Mouse (Mus musculus) E14TG2a.4 (cell line): Measurements from ENCODE around the gene Wfikkn1.
A peak's percentile ranks its signal among the peaks of the same experiment; 100 is the strongest.

Experiments used
- H3K27me3 ChIP-seq: 2 replicates; pipeline ENCODE4 v1.6.1; 2014; ENCODE audit warnings: low read length, control low read depth; ENCODE audit not compliant: insufficient read depth
- H3K36me3 ChIP-seq: 2 replicates; pipeline ENCODE4 v1.6.1; 2014; ENCODE audit warnings: low read length, control low read depth; ENCODE audit not compliant: insufficient read depth
- H3K4me1 ChIP-seq: replicated peaks from 2 replicates; pipeline ENCODE4 v1.6.1; 2014; ENCODE audit warnings: low read depth, low read length, control low read depth
- H3K4me3 ChIP-seq: replicated peaks from 2 replicates; pipeline ENCODE4 v1.5.1; 2014; ENCODE audit warnings: mild to moderate bottlenecking, low read length
- H3K9me3 ChIP-seq: 2 replicates; pipeline ENCODE4 v1.6.1; 2014; ENCODE audit warnings: low read length, control low read depth
- CTCF ChIP-seq: conservative IDR thresholded peaks from 2 replicates; pipeline ENCODE4 v1.5.1; 2014; ENCODE audit warnings: low read length
- NANOG ChIP-seq: IDR thresholded peaks from 2 replicates; pipeline ENCODE4 v1.6.1; 2014; ENCODE audit warnings: borderline replicate concordance, low read length, mixed read lengths
- POU5F1 ChIP-seq: IDR thresholded peaks from 2 replicates; pipeline ENCODE4 v1.6.1; 2014; ENCODE audit warnings: low read length, borderline replicate concordance

The Wfikkn1 gene

GRCm38 (mm10) chr17:25834595-25835222 lies 45.9 kb downstream of the Wfikkn1 start:
- TF ChIP-seq CTCF, result no peak
- TF ChIP-seq POU5F1, result no peak
- TF ChIP-seq NANOG, result no peak

DNA sequence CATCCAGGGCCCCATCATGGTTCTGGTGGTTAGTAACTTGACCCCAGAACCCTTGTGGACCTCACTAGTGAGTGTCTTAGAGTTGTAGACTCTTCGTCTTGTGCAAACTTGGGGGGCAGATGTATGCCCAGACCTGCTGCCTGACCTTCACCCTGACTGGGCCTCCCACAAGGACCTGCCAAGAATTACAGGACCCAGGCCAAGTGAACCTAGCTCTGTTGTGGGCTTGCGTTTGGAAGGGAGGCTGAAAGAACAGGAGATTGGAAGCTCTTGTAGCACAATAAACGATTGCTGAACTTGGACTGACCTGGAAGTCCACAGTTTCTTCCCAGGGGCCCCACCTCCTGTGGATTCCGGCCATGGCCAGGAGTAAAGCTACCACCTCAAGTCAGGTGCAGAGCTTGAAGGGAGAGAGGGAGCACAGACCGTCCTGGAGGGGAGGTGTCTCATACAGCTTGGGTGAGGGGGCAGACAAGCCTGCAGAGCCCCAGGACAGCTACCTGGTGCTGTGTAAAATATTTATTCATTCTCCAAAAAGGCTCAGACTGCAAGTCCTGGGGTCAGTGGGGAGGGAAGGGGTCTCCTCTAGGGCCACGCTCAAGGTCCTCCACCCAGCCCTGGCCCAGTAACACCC lies 46.6 kb downstream of the Wfikkn1 start:
- H3K36me3 ChIP-seq, result peaks cover 71% of the 10 kb centered on the region
- TF ChIP-seq NANOG (no peak), CTCF (no peak), POU5F1 (no peak)

More at GRCm38 (mm10) chr17:25834595-25835222, 45.9 kb downstream of the Wfikkn1 start:
- Histone ChIP-seq H3K4me1 (peaks cover 76% of the 10 kb centered on the region), H3K4me3 (peak overlapping the region; percentile 95), H3K36me3 (peaks cover 73% of the 10 kb centered on the region), H3K27me3 (peaks cover 11% of the 10 kb centered on the region), H3K9me3 (no peaks in the 10 kb centered on the region)

GRCm38 (mm10) chr17:25833291-25833663 lies 47.4 kb downstream of the Wfikkn1 start, which contains the start of gene Stub1:
Stub1 (minus strand) TSS chr17:25833404.
- Histone ChIP-seq H3K27me3 (peaks cover 11% of the 10 kb centered on the region), H3K4me1 (peaks cover 83% of the 10 kb centered on the region), H3K9me3 (no peaks in the 10 kb centered on the region), H3K36me3 (peaks cover 65% of the 10 kb centered on the region), H3K4me3 (peak within 1 kb of the TSS; percentile 95)
- TF ChIP-seq CTCF (no peak), NANOG (no peak), POU5F1 (no peak)

More for the DNA sequence above, 46.6 kb downstream of the Wfikkn1 start:
- Histone ChIP-seq H3K4me3 (peak overlapping the region; percentile 95), H3K27me3 (peaks cover 11% of the 10 kb centered on the region), H3K9me3 (no peaks in the 10 kb centered on the region), H3K4me1 (peaks cover 78% of the 10 kb centered on the region)

GRCm38 (mm10) chr17:25832436-25833290 lies 48.0 kb downstream of the Wfikkn1 start:
- H3K4me1 ChIP-seq, result peaks cover 85% of the 10 kb centered on the region
- TF ChIP-seq NANOG (no peak), POU5F1 (no peak)
- H3K9me3 ChIP-seq, result no peaks in the 10 kb centered on the region
- peak overlapping the region; percentile 95 for H3K4me3 ChIP-seq
- peaks cover 11% of the 10 kb centered on the region for H3K27me3 ChIP-seq
- peaks cover 65% of the 10 kb centered on the region for H3K36me3 ChIP-seq

DNA sequence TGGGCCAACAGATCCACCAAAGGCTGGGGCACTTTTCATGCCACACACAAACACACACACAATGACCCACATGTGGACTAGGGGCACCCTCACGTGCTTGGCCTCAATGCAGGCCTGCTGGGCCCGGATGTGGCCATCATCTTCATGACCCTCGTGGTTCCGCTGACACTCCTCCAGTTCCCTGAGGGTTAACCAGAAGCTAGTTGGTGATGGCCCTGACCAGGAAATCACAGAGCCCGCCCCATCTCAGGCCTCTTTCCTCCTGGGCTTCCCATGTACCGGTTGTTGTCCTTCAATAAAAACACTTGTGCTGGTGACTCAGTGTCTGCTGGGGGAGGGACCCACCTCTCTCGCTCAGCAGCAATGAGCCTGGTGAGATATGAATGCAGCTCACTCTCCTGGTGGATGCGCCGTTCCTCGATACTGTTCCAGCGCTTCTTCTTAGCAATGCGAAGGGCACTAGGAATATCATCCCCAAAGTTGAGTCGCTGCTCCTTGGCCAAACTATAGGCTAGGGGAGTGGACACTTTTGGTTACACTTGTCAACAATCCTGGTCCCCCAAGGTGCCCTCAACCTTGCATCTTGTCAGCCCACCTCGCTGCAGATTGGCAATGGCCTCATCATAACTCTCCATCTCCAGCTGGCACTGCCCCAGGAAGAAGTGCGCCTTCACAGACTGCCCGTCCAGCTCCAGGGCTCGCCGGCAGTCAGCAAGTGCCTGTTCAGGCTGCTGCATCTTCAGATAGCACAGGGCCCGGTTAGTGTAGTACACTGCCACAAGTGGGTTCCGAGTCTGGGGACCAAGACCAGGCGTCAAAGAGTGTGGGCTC lies 49.0 kb downstream of the Wfikkn1 start:
- TF ChIP-seq NANOG (no peak), CTCF (no peak), POU5F1 (no peak)
- H3K4me1 ChIP-seq, result peaks cover 86% of the 10 kb centered on the region
- peak overlapping the region; percentile 95 for H3K4me3 ChIP-seq
- peaks cover 71% of the 10 kb centered on the region for H3K36me3 ChIP-seq
- H3K9me3 ChIP-seq, result no peaks in the 10 kb centered on the region
- peaks cover 9% of the 10 kb centered on the region for H3K27me3 ChIP-seq

DNA sequence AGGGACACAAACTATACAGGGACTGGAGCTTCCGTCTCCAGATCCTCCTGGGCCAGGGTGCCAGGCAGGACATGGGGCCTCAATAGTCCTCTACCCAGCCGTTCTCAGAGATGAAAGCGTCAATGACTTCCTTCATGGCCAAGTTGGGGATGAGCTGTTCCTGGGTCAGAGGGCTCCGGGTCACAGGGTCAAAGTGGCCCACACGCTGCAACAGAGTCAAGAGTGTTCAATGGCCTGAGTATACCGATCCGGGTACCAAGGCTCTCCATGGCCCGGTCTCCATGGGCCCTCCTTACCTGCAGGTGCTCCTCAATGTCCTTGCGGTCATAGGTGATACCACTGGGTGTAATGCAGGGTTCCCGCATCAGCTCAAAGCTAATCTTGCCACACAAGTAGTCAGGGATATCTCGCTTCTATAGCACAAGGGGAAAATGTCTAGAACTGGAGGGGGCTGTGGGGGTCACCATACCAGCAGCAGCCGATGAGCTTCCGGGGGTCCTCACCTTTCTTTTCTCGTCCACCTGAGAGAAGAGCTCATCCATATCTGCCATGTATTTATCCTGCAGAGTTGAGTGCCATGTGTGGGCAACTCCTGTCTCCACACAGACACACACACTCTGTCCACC lies 49.7 kb downstream of the Wfikkn1 start:
- no peak for TF ChIP-seq POU5F1
- no peak for TF ChIP-seq NANOG
- no peak for TF ChIP-seq CTCF
- H3K27me3 ChIP-seq, result peaks cover 2% of the 10 kb centered on the region; the same call in 1 of the 2 replicates
- H3K9me3 ChIP-seq, result no peaks in the 10 kb centered on the region
- peaks cover 86% of the 10 kb centered on the region for H3K4me1 ChIP-seq
- peak overlapping the region; percentile 95 for H3K4me3 ChIP-seq
- H3K36me3 ChIP-seq, result peaks cover 74% of the 10 kb centered on the region

- Histone ChIP-seq H3K9me3 (no peaks in the 10 kb centered on the region), H3K27me3 (no peaks in the 10 kb centered on the region), H3K4me3 (peak overlapping the region; percentile 95), H3K4me1 (peaks cover 86% of the 10 kb centered on the region), H3K36me3 (peaks cover 74% of the 10 kb centered on the region)
- TF ChIP-seq NANOG (no peak), CTCF (no peak), POU5F1 (no peak)
Measured at GRCm38 (mm10) chr17:25830200-25830753, 50.4 kb downstream of the Wfikkn1 start.
